Mouse (Mus musculus): ENCODE results near the gene Grik1.

- no peak for TF ChIP-seq POLR2A (IDR thresholded peaks at IDR 0.05; ENCODE audit: borderline replicate concordance, extremely low read depth, insufficient read depth, insufficient read length, poor library complexity, severe bottlenecking)
- TF ChIP-seq CTCF (IDR thresholded peaks at IDR 0.05; ENCODE audit: borderline replicate concordance, extremely low read depth, insufficient read depth, insufficient read length), result no peak
Observed at GRCm38 (mm10) chr16:87913781-87914180, 376.3 kb downstream of the Grik1 start.

All from brain, embryonic 14.5 days (tissue).